ENCODE assay signal across 9 mouse cellular contexts in the genomic region with DNA sequence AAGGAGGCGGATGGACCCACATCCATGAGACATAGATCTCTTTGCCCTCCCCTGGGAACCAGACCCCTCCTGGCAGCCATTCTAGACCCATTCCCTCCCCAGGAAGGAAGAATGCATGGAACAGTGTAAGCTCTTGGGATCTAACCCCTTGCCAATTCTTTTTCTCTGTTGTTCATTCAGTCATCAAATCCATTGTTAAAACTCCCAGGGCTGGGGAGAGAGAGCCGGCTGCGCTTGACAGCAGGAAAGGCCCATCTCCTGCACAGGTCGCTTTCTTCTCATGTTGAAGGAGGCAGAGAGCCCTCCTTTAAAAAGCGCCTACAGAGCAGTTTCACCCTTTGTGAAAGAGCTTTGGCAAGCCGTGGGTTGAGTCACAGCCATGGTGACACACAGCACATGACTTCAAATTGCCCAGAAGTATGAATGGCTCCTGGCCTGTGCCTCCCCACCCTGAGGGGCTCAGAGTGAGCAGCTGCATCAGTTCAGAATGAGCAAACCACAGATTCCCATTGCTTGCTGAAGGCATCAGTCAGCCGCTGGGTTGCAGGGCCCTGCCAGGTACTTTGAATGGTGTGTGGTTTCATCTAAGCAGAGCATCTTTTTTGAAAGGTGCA. TPM values are rescaled to one million over a fixed set of nuclear protein-coding genes. Genes with fewer than 3 reads are reported as not detected.
A peak's percentile ranks its signal among the peaks of the same experiment; 100 is the strongest.
DNase-seq lines count a peak whose midpoint lies in the region; ATAC-seq and TF ChIP-seq lines count a peak whose summit lies in the region.
"Had no signal": no experiment of that assay in that cellular context is flagged by ENCODE, and none has a peak within 500 bp of the region (broad histone marks: within the 10 kb centered on the region; RNA-seq: fewer than 3 reads in every experiment).

No protein-coding gene starts in this region.

- no peaks in the 10 kb centered on the region for H3K79me2 ChIP-seq in CH12.LX (replicated peaks; ENCODE audit: control insufficient read depth, extremely low read depth, insufficient read depth, poor library complexity, severe bottlenecking)

- no peaks in the 10 kb centered on the region for H3K27me3 ChIP-seq in CH12.LX (replicated peaks)
- no peaks in the 10 kb centered on the region; the same call in 1 of the 2 replicates for H3K27me3 ChIP-seq in hindbrain, embryonic 11.5 days (ENCODE audit: control insufficient read depth, insufficient read depth, low read length)

- TF ChIP-seq EP300 in CH12.LX (IDR thresholded peaks at IDR 0.05; ENCODE audit: low read length): 0 out of 2 replicates have a peak, but pooled peaks have one; percentile 19

- in situ Hi-C loops in CH12.LX (cut with MboI; ENCODE audit: low pct_ligation_motif_present, low pct_unique_long_range_greater_than_20kb, low sequenced_read_pairs): no loop called here

- H3K9ac ChIP-seq in CH12.LX (ENCODE audit: insufficient read depth, low read depth): peak overlapping the region; percentile 80
- H3K9ac ChIP-seq in hindbrain, embryonic 11.5 days (ENCODE audit: low read depth, low read length): no peak overlapping the region
- H3K9ac ChIP-seq: limb, embryonic 12.5 days had no signal

- H3K9me3 ChIP-seq in CH12.LX (replicated peaks; ENCODE audit: low read length): no peaks in the 10 kb centered on the region
- no peaks in the 10 kb centered on the region for H3K9me3 ChIP-seq in hindbrain, embryonic 11.5 days (ENCODE audit: control insufficient read depth, low read length)
- H3K9me3 ChIP-seq: limb, embryonic 12.5 days had no signal

- TF ChIP-seq CTCF in CH12.LX (conservative IDR thresholded peaks at IDR 0.05 in 1 of 2, IDR thresholded peaks at IDR 0.05 in 1 of 2; ENCODE audit: low read depth in 2 of 2, low read length in 2 of 2): no peak
- TF ChIP-seq CTCF in bone marrow macrophage, adult 2 months (IDR thresholded peaks at IDR 0.05; ENCODE audit: low read depth, low read length): no peak

- 50% methylated on average over 7 of the region's 7 CpGs for WGBS in hindbrain, embryonic 11.5 days

- no peaks in the 10 kb centered on the region for H3K36me3 ChIP-seq in CH12.LX (replicated peaks in 1 of 2; ENCODE audit: control insufficient read depth in 1 of 2, insufficient read depth in 1 of 2, low read length in 1 of 2)
- H3K36me3 ChIP-seq in hindbrain, embryonic 11.5 days (ENCODE audit: control insufficient read depth, insufficient read depth, low read length): no peaks in the 10 kb centered on the region
- H3K36me3 ChIP-seq: limb, embryonic 12.5 days had no signal

- peak overlapping the region; percentile 52 for H3K4me2 ChIP-seq in CH12.LX (ENCODE audit: insufficient read depth, low read depth, poor library complexity, severe bottlenecking)
- no peak overlapping the region for H3K4me2 ChIP-seq in hindbrain, embryonic 11.5 days (replicated peaks; ENCODE audit: low read depth, low read length)
- H3K4me2 ChIP-seq: limb, embryonic 12.5 days had no signal

- H3K4me3 ChIP-seq in CH12.LX (replicated peaks in 1 of 3; ENCODE audit: low read depth in 2 of 3, low read length in 2 of 3, poor library complexity in 1 of 3): peak overlapping the region in 2 of 3 experiments; percentile 8 to 48
- peak overlapping the region; percentile 56; the same call in 1 of the 2 replicates for H3K4me3 ChIP-seq in bone marrow macrophage, adult 2 months (ENCODE audit: insufficient read depth, low read length)
- no peak overlapping the region for H3K4me3 ChIP-seq in hindbrain, embryonic 11.5 days (ENCODE audit: low read depth, low read length)
- H3K4me3 ChIP-seq: limb, embryonic 12.5 days had no signal

- peak; percentile 26; the same call in 1 of the 2 replicates for ATAC-seq in hindbrain, embryonic 11.5 days (ENCODE audit: low FRiP score)
- peak; percentile 20; the same call in 1 of the 2 replicates for ATAC-seq in neutrophil, adult 5-6 weeks (ENCODE audit: extremely low read depth, insufficient number of reproducible peaks, low FRiP score, poor library complexity, severe bottlenecking)

- peaks cover 51 to 97% of the 10 kb centered on the region in 2 experiments for H3K4me1 ChIP-seq in CH12.LX (ENCODE audit: control insufficient read depth in 1 of 2, insufficient read depth in 2 of 2)
- H3K4me1 ChIP-seq in bone marrow macrophage, adult 2 months (ENCODE audit: control insufficient read depth, insufficient read depth, low read length): peaks cover 40% of the 10 kb centered on the region
- peaks cover 6% of the 10 kb centered on the region for H3K4me1 ChIP-seq in hindbrain, embryonic 11.5 days (replicated peaks; ENCODE audit: control insufficient read depth, insufficient read depth, low read length)

- no peak; the same call in none of the 2 replicates for TF ChIP-seq POLR2A in CH12.LX (IDR thresholded peaks at IDR 0.05; ENCODE audit: low read depth, low read length)
- no peak for TF ChIP-seq POLR2A in bone marrow macrophage, adult 2 months (IDR thresholded peaks at IDR 0.05; ENCODE audit: borderline replicate concordance, low read depth, low read length)

- dilution Hi-C loops in CH12.LX (cut with MboI; ENCODE audit: extremely low pct_ligation_motif_present, extremely low pct_unique_long_range_greater_than_20kb, low sequenced_read_pairs): no loop called here

- H3K27ac ChIP-seq in CH12.LX (ENCODE audit: insufficient read depth, low read depth): peak overlapping the region; percentile 97
- peak overlapping the region; percentile 83 for H3K27ac ChIP-seq in bone marrow macrophage, adult 2 months (ENCODE audit: insufficient read depth, low read depth, low read length)
- H3K27ac ChIP-seq in hindbrain, embryonic 11.5 days (ENCODE audit: low read depth, low read length): no peak overlapping the region
- H3K27ac ChIP-seq: limb, embryonic 12.5 days had no signal

- no peak; the same call in none of the 2 replicates for TF ChIP-seq RAD21 in CH12.LX (IDR thresholded peaks at IDR 0.05; ENCODE audit: low read depth, low read length)

- peak; percentile 39 for DNase-seq in kidney, postnatal 10 days
- no peak for DNase-seq in kidney, adult 18-20 months
- peak; percentile 70 for DNase-seq in CH12.LX (ENCODE audit: extremely low read depth)
- DNase-seq in hindbrain, embryonic 11.5 days (ENCODE audit: low spot score): no peak
- DNase-seq in yolk sac, embryonic 10.5 days (ENCODE audit: low spot score): no peak
- DNase-seq in embryo, embryonic 10 days (ENCODE audit: low spot score): no peak

TF ChIP-seq in CH12.LX, 34 proteins besides CTCF, POLR2A, EP300 and RAD21:
- TF ChIP-seq MAFK (IDR thresholded peaks at IDR 0.05; ENCODE audit: insufficient replicate concordance, low read length) (peak; percentile 83; the same call in 1 of the 2 replicates), MXI1 (IDR thresholded peaks at IDR 0.05; ENCODE audit: low read depth, low read length) (peak; percentile 78), SMC3 (IDR thresholded peaks at IDR 0.05; ENCODE audit: low read depth, low read length) (peak; percentile 18), CHD2 (IDR thresholded peaks at IDR 0.05; ENCODE audit: low read length) (no peak), NELFE (IDR thresholded peaks at IDR 0.05; ENCODE audit: low read depth, low read length) (0 out of 2 replicates have a peak, but pooled peaks have one; percentile 21), MYC (IDR thresholded peaks at IDR 0.05; ENCODE audit: low read depth, low read length) (peak; percentile 52; the same call in 1 of the 2 replicates), NRF1 (IDR thresholded peaks at IDR 0.05; ENCODE audit: low read depth, low read length) (0 out of 2 replicates have a peak, but pooled peaks have one; percentile 7), USF2 (conservative IDR thresholded peaks at IDR 0.05; ENCODE audit: low read depth, low read length) (no peak), MEF2A (IDR thresholded peaks at IDR 0.05; ENCODE audit: borderline replicate concordance, low read depth, low read length) (peak; percentile 21; the same call in 1 of the 2 replicates), PAX5 (IDR thresholded peaks at IDR 0.05; ENCODE audit: low read length) (no peak), KAT2A (IDR thresholded peaks at IDR 0.05; ENCODE audit: insufficient replicate concordance, low read length) (0 out of 2 replicates have a peak, but pooled peaks have one; percentile 11), JUND (conservative IDR thresholded peaks at IDR 0.05; ENCODE audit: low read depth, low read length) (0 out of 2 replicates have a peak, but pooled peaks have one; percentile 31), ETS1 (conservative IDR thresholded peaks at IDR 0.05; ENCODE audit: low read depth, low read length) (peak; percentile 78), MAX (IDR thresholded peaks at IDR 0.05; ENCODE audit: low read length) (peak; percentile 68), IRF4 (IDR thresholded peaks at IDR 0.05; ENCODE audit: low read depth, low read length) (peak; percentile 50), CHD1 (IDR thresholded peaks at IDR 0.05; ENCODE audit: low read depth, low read length) (peak; percentile 75), BHLHE40 (IDR thresholded peaks at IDR 0.05; ENCODE audit: low read depth, low read length) (peak; percentile 92), ZNF384 (IDR thresholded peaks at IDR 0.05; ENCODE audit: low read depth, low read length) (no peak), TBP (conservative IDR thresholded peaks at IDR 0.05; ENCODE audit: low read depth, low read length) (no peak), HCFC1 (IDR thresholded peaks at IDR 0.05; ENCODE audit: low read depth, low read length) (no peak), POLR2AphosphoS2 (IDR thresholded peaks at IDR 0.05; ENCODE audit: low read depth, low read length) (0 out of 2 replicates have a peak, but pooled peaks have one; percentile 10)

RNA-seq across cellular contexts. Expression of a gene that starts 26.3 kb away (rescaled TPM):
- total RNA-seq in CH12.LX (2012; rRNA removed) (465 and 702 TPM in 2 replicates), CH12.LX (2014; rRNA removed) (138 and 178 TPM in 2 replicates)
- polyA plus RNA-seq in CH12.LX (2012; ENCODE audit: insufficient read length, low read depth): 115 and 143 TPM in 2 replicates
- polyA plus RNA-seq in bone marrow macrophage, adult 2 months (2012; ENCODE audit: insufficient read depth, insufficient read length, missing spikeins): 143 TPM in 2 replicates
- polyA plus RNA-seq in hindbrain, embryonic 11.5 days (2014; fragmentation: Nextera tagmentation; extraction: Ambion mirVana): 43.3 and 46.9 TPM in 2 replicates
- 150 and 173 TPM in 2 replicates for total RNA-seq in neutrophil, adult 5-6 weeks (2017)

Comparison
In these comparisons a context has a peak if more than half of its experiments do, and no peak if none do; other contexts are left out.
1. DNase-seq: peak in kidney, postnatal 10 days (single experiment) and CH12.LX (single experiment); none in kidney, adult 18-20 months (single experiment), hindbrain, embryonic 11.5 days (single experiment), yolk sac, embryonic 10.5 days (single experiment) and embryo, embryonic 10 days (single experiment).